Mouse (Mus musculus) CH12.LX (cell line): Measurements from ENCODE around the gene Aif1l.

Experiments used
- BHLHE40 ChIP-seq: IDR thresholded peaks from 2 replicates; pipeline ENCODE4 v1.6.1; 2011; ENCODE audit warnings: mild to moderate bottlenecking, low read depth, low read length, improper control_type of control experiment
- CHD2 ChIP-seq: IDR thresholded peaks from 2 replicates; pipeline ENCODE4 v1.6.1; 2011; ENCODE audit warnings: low read length, improper control_type of control experiment
- CTCF ChIP-seq, 2 experiments: IDR thresholded peaks in 1 of 2; conservative IDR thresholded peaks in 1 of 2; 2 replicates each; pipeline ENCODE4 v1.5.1; 2011 to 2012; ENCODE audit warnings: low read depth in 2 of 2, low read length in 2 of 2, improper control_type of control experiment in 1 of 2, inconsistent platforms in 1 of 2, mild to moderate bottlenecking in 1 of 2, moderate library complexity in 1 of 2
- E2F4 ChIP-seq: IDR thresholded peaks from 2 replicates; pipeline ENCODE4 v1.6.1; 2011; ENCODE audit warnings: low read depth, low read length, improper control_type of control experiment; ENCODE audit not compliant: insufficient replicate concordance
- JUND ChIP-seq: conservative IDR thresholded peaks from 2 replicates; pipeline ENCODE4 v1.6.1; 2011; ENCODE audit warnings: low read depth, low read length, improper control_type of control experiment
- MAX ChIP-seq: IDR thresholded peaks from 2 replicates; pipeline ENCODE4 v1.6.1; 2011; ENCODE audit warnings: low read length, improper control_type of control experiment
- POLR2A ChIP-seq: IDR thresholded peaks from 2 replicates; pipeline ENCODE4 v1.6.1; 2011; ENCODE audit warnings: low read depth, mild to moderate bottlenecking, improper control_type of control experiment, low read length
- TBP ChIP-seq: conservative IDR thresholded peaks from 2 replicates; pipeline ENCODE4 v1.6.1; 2011; ENCODE audit warnings: low read depth, low read length, improper control_type of control experiment
- TCF12 ChIP-seq: IDR thresholded peaks from 2 replicates; pipeline ENCODE4 v1.6.1; 2014; ENCODE audit warnings: low read depth, mild to moderate bottlenecking, inconsistent platforms, low read length, improper control_type of control experiment
- UBTF ChIP-seq: IDR thresholded peaks from 2 replicates; pipeline ENCODE4 v1.6.1; 2012; ENCODE audit warnings: low read depth, mild to moderate bottlenecking, inconsistent platforms, low read length, improper control_type of control experiment, moderate library complexity

GRCm38 (mm10) chr2:31987774-31988173 is 37.8 kb downstream of the Aif1l start:
- no peak for TF ChIP-seq TCF12
- no peak for TF ChIP-seq CTCF (conservative IDR thresholded peaks at IDR 0.05 in 1 of 2, IDR thresholded peaks at IDR 0.05 in 1 of 2; ENCODE audit: low read depth in 2 of 2, low read length in 2 of 2)
- TF ChIP-seq MAX = 0 out of 2 replicates have a peak, but pooled peaks have one; percentile 41
- no peak for TF ChIP-seq POLR2A
- TF ChIP-seq BHLHE40 = peak; percentile 16; the same call in 1 of the 2 replicates
- TF ChIP-seq E2F4 = no peak
- no peak for TF ChIP-seq TBP
- no peak for TF ChIP-seq CHD2
- 0 out of 2 replicates have a peak, but pooled peaks have one; percentile 44 for TF ChIP-seq JUND
- TF ChIP-seq UBTF = no peak
